ENCODE assay signal across 17 mouse cellular contexts in the genomic region with DNA sequence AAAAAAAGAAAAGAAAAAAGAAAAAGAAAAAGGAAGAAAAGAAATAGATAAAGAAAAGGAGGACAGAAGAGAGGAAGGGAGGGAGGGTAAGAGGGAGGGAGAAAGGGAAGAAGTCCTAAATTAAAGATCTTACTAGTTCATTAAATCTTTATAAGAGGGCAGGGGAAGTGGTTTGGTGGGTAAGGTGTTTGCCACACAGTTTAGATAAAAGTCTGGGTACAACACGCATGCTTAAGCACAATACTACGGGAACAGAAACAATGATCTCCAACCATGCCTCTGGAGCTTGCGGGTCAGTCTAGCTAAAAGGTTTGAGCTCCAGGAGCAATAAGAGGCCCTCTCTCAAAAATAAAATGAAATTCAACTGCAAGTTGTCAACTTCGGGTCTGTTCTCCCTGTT.
"Had no signal": no experiment of that assay in that cellular context is flagged by ENCODE, and none has a peak within 500 bp of the region (broad histone marks: within the 10 kb centered on the region; RNA-seq: fewer than 3 reads in every experiment).

No protein-coding gene starts in this region.

- H3K36me3 ChIP-seq: neural tube, embryonic 12.5 days; neural tube, embryonic 13.5 days; neural tube, embryonic 15.5 days; stomach, embryonic 15.5 days had no signal

- DNase-seq: retina, postnatal 1 day; right cerebral cortex, adult 18-20 months; right cerebral cortex, postnatal 14 days; right cerebral cortex, postnatal 25 days; right cerebral cortex, postnatal 4 days; spleen, adult 18-20 months; thymus, adult 18-20 months; thymus, adult 2 months; thymus, postnatal 14 days; thymus, postnatal 25 days; thymus, postnatal 36 days; thymus, postnatal 4 days had no signal

- H3K4me3 ChIP-seq: neural tube, embryonic 12.5 days; neural tube, embryonic 13.5 days; neural tube, embryonic 15.5 days; stomach, embryonic 15.5 days had no signal

- H3K27ac ChIP-seq: neural tube, embryonic 12.5 days; neural tube, embryonic 13.5 days; neural tube, embryonic 15.5 days; stomach, embryonic 15.5 days; stomach, postnatal 0 days had no signal

- H3K27me3 ChIP-seq: neural tube, embryonic 12.5 days; neural tube, embryonic 13.5 days; neural tube, embryonic 15.5 days; stomach, embryonic 15.5 days had no signal

- H3K4me1 ChIP-seq: neural tube, embryonic 12.5 days; neural tube, embryonic 13.5 days; neural tube, embryonic 15.5 days; stomach, embryonic 15.5 days had no signal

- H3K9me3 ChIP-seq: neural tube, embryonic 12.5 days; neural tube, embryonic 13.5 days; neural tube, embryonic 15.5 days; stomach, embryonic 15.5 days had no signal

- H3K9ac ChIP-seq: neural tube, embryonic 12.5 days; neural tube, embryonic 13.5 days; neural tube, embryonic 15.5 days; stomach, embryonic 15.5 days had no signal
